Mouse (Mus musculus) heart, postnatal 0 days (tissue): ENCODE measurements around the gene Cnnm2.

Source experiments
- CTCF ChIP-seq: IDR thresholded peaks from 2 replicates; pipeline ENCODE4 v1.5.1; 2016; ENCODE audit warnings: antibody characterized with exemption, control low read depth, low read depth
- EP300 ChIP-seq: IDR thresholded peaks from 2 replicates; pipeline ENCODE4 v1.6.1; 2016; ENCODE audit warnings: antibody characterized with exemption, low read depth

DNA sequence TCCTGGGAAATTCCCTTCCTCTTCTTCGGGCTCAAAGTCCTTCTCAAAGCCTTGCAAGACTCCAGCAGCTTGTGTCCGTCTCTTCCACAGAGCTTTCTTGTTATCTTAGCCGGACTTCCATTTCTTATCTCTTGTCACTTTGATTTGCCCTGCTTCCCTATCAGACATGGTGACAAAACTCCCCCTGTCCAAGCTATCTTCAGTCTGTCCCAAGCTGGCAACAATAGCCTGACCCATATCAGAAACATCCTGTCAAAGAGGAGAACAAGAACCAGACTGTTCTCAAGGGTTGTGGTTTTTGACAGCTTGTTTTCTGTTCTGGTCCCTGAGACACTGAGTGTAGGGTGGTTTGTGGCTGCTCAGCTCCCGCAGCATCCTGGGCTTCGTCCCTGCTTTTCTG lies 26.2 kb upstream of the Cnnm2 start:
- TF ChIP-seq EP300 (no peak), CTCF (no peak)
